Mouse (Mus musculus) liver, postnatal 0 days (tissue): ENCODE measurements around the gene Csnk1g2. TPM values are rescaled to one million over a fixed set of nuclear protein-coding genes. Genes with fewer than 3 reads are reported as not detected.
A peak's percentile ranks its signal among the peaks of the same experiment; 100 is the strongest.

Experiments
- ATAC-seq: fragments of 200-750 bp; cut with Nextera tagmentation; 2 replicates; pipeline ENCODE4 v1.8.0; 2017; ENCODE audit warnings: mild to moderate bottlenecking, moderate library complexity
- DNase-seq: peaks from one replicate; pipeline ENCODE4 v3.0.0-alpha.2; 2016
- H3K27ac ChIP-seq: fragments of 300-500 bp; sonication (generic); 2 replicates; pipeline ENCODE4 v1.5.1; 2014; ENCODE audit warnings: antibody characterized with exemption, moderate library complexity, mild to moderate bottlenecking, low read depth
- H3K27me3 ChIP-seq: fragments of 300-500 bp; sonication (generic); 2 replicates; pipeline ENCODE4 v1.6.1; 2014; ENCODE audit warnings: low read length, control low read depth, mixed read lengths; ENCODE audit not compliant: insufficient read depth
- H3K36me3 ChIP-seq: fragments of 300-500 bp; sonication (generic); replicated peaks from 2 replicates; pipeline ENCODE4 v1.6.1; 2014; ENCODE audit warnings: mild to moderate bottlenecking, control low read depth, low read length, moderate library complexity, mixed read lengths; ENCODE audit not compliant: insufficient read depth
- H3K4me1 ChIP-seq: fragments of 300-500 bp; sonication (generic); 2 replicates; pipeline ENCODE4 v1.6.1; 2014; ENCODE audit warnings: antibody characterized with exemption, mild to moderate bottlenecking, control low read depth; ENCODE audit not compliant: insufficient read depth
- H3K4me2 ChIP-seq: fragments of 300-500 bp; sonication (generic); 2 replicates; pipeline ENCODE4 v1.6.1; 2014; ENCODE audit warnings: low read depth, mild to moderate bottlenecking, low read length, moderate library complexity, mixed read lengths
- H3K4me3 ChIP-seq: fragments of 300-500 bp; sonication (generic); 2 replicates; pipeline ENCODE4 v1.5.1; 2014; ENCODE audit warnings: low read depth, low read length
- H3K9ac ChIP-seq: fragments of 300-500 bp; sonication (generic); replicated peaks from 2 replicates; pipeline ENCODE4 v1.6.1; 2014; ENCODE audit warnings: mild to moderate bottlenecking, moderate library complexity
- H3K9me3 ChIP-seq: fragments of 300-500 bp; sonication (generic); 2 replicates; pipeline ENCODE4 v1.6.1; 2016; ENCODE audit warnings: mild to moderate bottlenecking, control low read depth, low read length, mixed read lengths
- CTCF ChIP-seq: sonication (generic); IDR thresholded peaks from 2 replicates; pipeline ENCODE4 v1.5.1; 2016; ENCODE audit warnings: antibody characterized with exemption, low read depth
- EP300 ChIP-seq: IDR thresholded peaks from 2 replicates; pipeline ENCODE4 v1.6.1; 2016; ENCODE audit warnings: antibody characterized with exemption, low read depth, mild to moderate bottlenecking
- WGBS: fragments of 180-500 bp; shearing (Covaris S2); extraction: QIAGEN DNeasy Blood & Tissue Kit; methylation state at CpG from one replicate; pipeline ENCODE4 v1.1.7; 2014; ENCODE audit not compliant: insufficient replicate concordance; 5-methylcytosine and 5-hydroxymethylcytosine counted together
- polyA plus RNA-seq: library from polyadenylated mRNA; unstranded; fragments of >200 nt; fragmentation: Nextera tagmentation; extraction: Ambion mirVana; gene quantifications from 2 replicates; pipeline ENCODE4 v1.2.1, GENCODE M21; 2015

Gene Csnk1g2
- polyA plus RNA-seq, 1 experiment from 2014 or later, result 41.4 TPM

GRCm38 (mm10) chr10:80584642-80585552 lies 37.7 kb upstream of the Csnk1g2 start:
- H3K27ac ChIP-seq, result peak overlapping the region; percentile 55
- H3K27me3 ChIP-seq, result no peaks in the 10 kb centered on the region
- no peak for DNase-seq
- ATAC-seq, result no peak
- H3K9me3 ChIP-seq, result no peaks in the 10 kb centered on the region
- H3K9ac ChIP-seq, result no peak overlapping the region; the same call in 1 of the 2 replicates
- H3K4me2 ChIP-seq, result no peak overlapping the region
- peaks cover 8% of the 10 kb centered on the region for H3K36me3 ChIP-seq
- no peak for TF ChIP-seq EP300
- no peak for TF ChIP-seq CTCF
- no peak overlapping the region for H3K4me3 ChIP-seq
- 67% methylated on average over 12 of the region's 12 CpGs for WGBS
- H3K4me1 ChIP-seq, result peaks cover 38% of the 10 kb centered on the region

GRCm38 (mm10) chr10:80585581-80585980 lies 37.1 kb upstream of the Csnk1g2 start:
- no peak overlapping the region for H3K9ac ChIP-seq
- ATAC-seq (no peak), DNase-seq (no peak)
- H3K4me1 ChIP-seq, result peaks cover 40% of the 10 kb centered on the region
- H3K9me3 ChIP-seq, result no peaks in the 10 kb centered on the region
- H3K27ac ChIP-seq, result no peak overlapping the region
- H3K4me2 ChIP-seq, result no peak overlapping the region
- 88% methylated on average over 8 of the region's 8 CpGs for WGBS
- no peak for TF ChIP-seq EP300
- TF ChIP-seq CTCF, result no peak
- no peaks in the 10 kb centered on the region for H3K27me3 ChIP-seq
- peaks cover 8% of the 10 kb centered on the region for H3K36me3 ChIP-seq
- no peak overlapping the region for H3K4me3 ChIP-seq

- Histone ChIP-seq H3K4me3 (no peak overlapping the region), H3K4me1 (peaks cover 45% of the 10 kb centered on the region), H3K9me3 (no peaks in the 10 kb centered on the region), H3K9ac (no peak overlapping the region; the same call in 1 of the 2 replicates), H3K4me2 (peak overlapping the region; percentile 22), H3K36me3 (peaks cover 8% of the 10 kb centered on the region), H3K27ac (peak overlapping the region; percentile 55; the same call in 1 of the 2 replicates), H3K27me3 (no peaks in the 10 kb centered on the region)
- ATAC-seq (no peak), DNase-seq (no peak)
- TF ChIP-seq EP300 (no peak), CTCF (no peak)
- 92% methylated on average over 38 of the region's 51 CpGs for WGBS
These were observed 36.0 kb upstream of the Csnk1g2 start for GRCm38 (mm10) chr10:80586407-80587304.

GRCm38 (mm10) chr10:80587305-80587657 lies 35.4 kb upstream of the Csnk1g2 start:
- peaks cover 8% of the 10 kb centered on the region for H3K36me3 ChIP-seq
- DNase-seq, result peak; percentile 58
- TF ChIP-seq CTCF (no peak), EP300 (no peak)
- H3K27me3 ChIP-seq, result no peaks in the 10 kb centered on the region
- H3K27ac ChIP-seq, result peak overlapping the region; percentile 55; the same call in 1 of the 2 replicates
- WGBS, result 44% methylated on average over 3 of the region's 4 CpGs
- no peak overlapping the region; the same call in 1 of the 2 replicates for H3K9ac ChIP-seq
- H3K9me3 ChIP-seq, result no peaks in the 10 kb centered on the region
- no peak overlapping the region for H3K4me3 ChIP-seq
- H3K4me1 ChIP-seq, result peaks cover 45% of the 10 kb centered on the region
- H3K4me2 ChIP-seq, result peak overlapping the region; percentile 22
- no peak for ATAC-seq

- no peaks in the 10 kb centered on the region for H3K27me3 ChIP-seq
- 5% methylated on average over 12 of the region's 12 CpGs for WGBS
- ATAC-seq (no peak), DNase-seq (no peak)
- H3K9ac ChIP-seq, result peak overlapping the region; percentile 97
- H3K27ac ChIP-seq, result peak overlapping the region; percentile 84
- H3K4me1 ChIP-seq, result peaks cover 40% of the 10 kb centered on the region
- H3K4me2 ChIP-seq, result peak overlapping the region; percentile 96
- no peaks in the 10 kb centered on the region for H3K9me3 ChIP-seq
- H3K36me3 ChIP-seq, result peaks cover under 1% of the 10 kb centered on the region
- TF ChIP-seq CTCF (no peak), EP300 (no peak)
- peak overlapping the region; percentile 93 for H3K4me3 ChIP-seq
These were observed 33.3 kb upstream of the Csnk1g2 start for GRCm38 (mm10) chr10:80589127-80589878.
